Mouse (Mus musculus): ENCODE data around the gene Ngfr.

DNA sequence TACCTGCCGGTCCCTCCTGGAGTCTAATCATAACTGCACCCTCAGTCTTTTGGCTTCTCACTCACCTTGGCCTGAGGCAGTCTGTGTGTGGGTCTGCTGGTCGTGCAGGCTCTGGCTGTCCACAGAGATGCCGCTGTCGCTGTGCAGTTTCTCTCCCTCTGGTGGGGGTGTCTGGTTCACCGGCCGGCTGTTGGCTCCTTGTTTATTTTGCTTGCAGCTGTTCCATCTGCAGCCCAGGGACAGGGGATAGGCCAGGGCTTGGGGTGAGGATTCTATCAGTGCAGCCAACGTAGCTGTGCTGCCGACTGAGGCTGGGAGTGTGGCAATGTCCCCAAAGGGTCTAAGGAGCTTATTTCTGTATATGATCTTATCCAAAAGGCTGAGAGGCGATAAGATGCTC is 15.8 kb downstream of the Ngfr start:
- TF ChIP-seq CTCF (IDR thresholded peaks at IDR 0.05; ENCODE audit: insufficient read depth, low read depth, low read length): no peak
- TF ChIP-seq POLR2A (IDR thresholded peaks at IDR 0.05; ENCODE audit: insufficient read depth, low read depth, low read length): no peak
